Mouse (Mus musculus) bone marrow, adult 2 months (tissue): Measurements from ENCODE around the gene Vegfd.

Source experiments
- CTCF ChIP-seq: fragments of 200-500 bp; IDR thresholded peaks from 2 replicates; pipeline ENCODE4 v1.5.1; 2011; ENCODE audit warnings: low read length, control low read depth; ENCODE audit not compliant: control insufficient read depth, insufficient read depth
- POLR2A ChIP-seq: fragments of 200-500 bp; IDR thresholded peaks from 2 replicates; pipeline ENCODE4 v1.6.1; 2011; ENCODE audit warnings: low read depth, mild to moderate bottlenecking, control low read depth, low read length, borderline replicate concordance; ENCODE audit not compliant: control insufficient read depth

DNA sequence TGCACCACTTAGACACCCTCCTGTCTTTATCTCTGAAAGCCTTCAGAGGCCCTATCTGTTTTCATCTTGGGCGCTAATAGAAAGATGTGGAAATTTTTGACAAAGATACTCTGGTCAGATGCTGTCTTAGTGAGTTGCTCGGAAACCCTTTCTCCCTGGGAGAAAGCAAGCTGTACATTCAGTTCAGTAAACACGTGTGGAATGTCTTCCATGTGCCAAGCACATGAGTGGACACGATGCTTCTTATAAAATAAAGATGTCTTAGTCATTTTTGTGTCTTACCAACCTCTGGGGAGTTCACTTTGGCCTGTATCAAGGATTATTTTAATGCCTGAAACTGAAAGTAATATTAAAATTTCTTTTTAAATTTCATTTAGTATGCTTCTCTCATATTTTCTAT lies 6.5 kb downstream of the Vegfd start:
- TF ChIP-seq CTCF (no peak), POLR2A (no peak)
